25 mouse cellular contexts compared by ENCODE assay signal in genomic region chr9:13704917-13705316, GRCm38 (mm10).
"Had no signal": no experiment of that assay in that cellular context is flagged by ENCODE, and none has a peak within 500 bp of the region (broad histone marks: within the 10 kb centered on the region; RNA-seq: fewer than 3 reads in every experiment).

No protein-coding gene starts in this region.

- H3K27ac ChIP-seq: gastrocnemius, adult 2 months; heart, embryonic 10.5 days; hindbrain, embryonic 10.5 days; hindbrain, embryonic 12.5 days; hindbrain, embryonic 14.5 days; layer of hippocampus, adult 2 months; left cerebral cortex, adult 2 months; limb, embryonic 10.5 days; limb, embryonic 12.5 days; liver, embryonic 12.5 days; liver, embryonic 14.5 days had no signal

- H3K36me3 ChIP-seq: liver, embryonic 12.5 days had no signal

- H3K4me1 ChIP-seq: hindbrain, embryonic 12.5 days; limb, embryonic 12.5 days had no signal

- ATAC-seq: hindbrain, embryonic 16.5 days; inflammation-experienced regulatory T-cells, adult 6 months; liver, embryonic 12.5 days had no signal

- DNase-seq: gastrocnemius, adult 2 months; gastrocnemius, postnatal 10 days; gastrocnemius, postnatal 25 days; heart, adult 18-20 months; heart, postnatal 10 days; heart, postnatal 4 days; kidney, adult 11 months; kidney, adult 2 months; kidney, adult 9 months; kidney, postnatal 10 days; kidney, postnatal 25 days; kidney, postnatal 4 days had no signal

- H3K27me3 ChIP-seq: heart, embryonic 12.5 days; hindbrain, embryonic 12.5 days; limb, embryonic 12.5 days; liver, embryonic 12.5 days had no signal

- H3K9ac ChIP-seq: heart, embryonic 12.5 days; hindbrain, embryonic 12.5 days; hindbrain, embryonic 14.5 days; limb, embryonic 12.5 days; liver, embryonic 12.5 days; liver, embryonic 14.5 days had no signal

- H3K9me3 ChIP-seq: heart, embryonic 10.5 days; heart, embryonic 12.5 days; hindbrain, embryonic 10.5 days; hindbrain, embryonic 12.5 days; limb, embryonic 10.5 days; limb, embryonic 12.5 days; liver, embryonic 12.5 days had no signal

- H3K4me2 ChIP-seq: heart, embryonic 12.5 days; hindbrain, embryonic 12.5 days; hindbrain, embryonic 14.5 days; limb, embryonic 12.5 days; liver, embryonic 12.5 days had no signal

- H3K4me3 ChIP-seq: gastrocnemius, adult 2 months; heart, embryonic 10.5 days; heart, embryonic 12.5 days; hindbrain, embryonic 10.5 days; hindbrain, embryonic 12.5 days; layer of hippocampus, adult 2 months; left cerebral cortex, adult 2 months; limb, embryonic 10.5 days; limb, embryonic 12.5 days; liver, embryonic 12.5 days had no signal
